Mouse (Mus musculus): ENCODE results near the gene Csnk1g2. TPM values are rescaled to one million over a fixed set of nuclear protein-coding genes. Genes with fewer than 3 reads are reported as not detected.

The Csnk1g2 gene
- polyA plus RNA-seq (2012; rRNA removed) = 45.6 and 48.1 TPM in 2 replicates

DNA sequence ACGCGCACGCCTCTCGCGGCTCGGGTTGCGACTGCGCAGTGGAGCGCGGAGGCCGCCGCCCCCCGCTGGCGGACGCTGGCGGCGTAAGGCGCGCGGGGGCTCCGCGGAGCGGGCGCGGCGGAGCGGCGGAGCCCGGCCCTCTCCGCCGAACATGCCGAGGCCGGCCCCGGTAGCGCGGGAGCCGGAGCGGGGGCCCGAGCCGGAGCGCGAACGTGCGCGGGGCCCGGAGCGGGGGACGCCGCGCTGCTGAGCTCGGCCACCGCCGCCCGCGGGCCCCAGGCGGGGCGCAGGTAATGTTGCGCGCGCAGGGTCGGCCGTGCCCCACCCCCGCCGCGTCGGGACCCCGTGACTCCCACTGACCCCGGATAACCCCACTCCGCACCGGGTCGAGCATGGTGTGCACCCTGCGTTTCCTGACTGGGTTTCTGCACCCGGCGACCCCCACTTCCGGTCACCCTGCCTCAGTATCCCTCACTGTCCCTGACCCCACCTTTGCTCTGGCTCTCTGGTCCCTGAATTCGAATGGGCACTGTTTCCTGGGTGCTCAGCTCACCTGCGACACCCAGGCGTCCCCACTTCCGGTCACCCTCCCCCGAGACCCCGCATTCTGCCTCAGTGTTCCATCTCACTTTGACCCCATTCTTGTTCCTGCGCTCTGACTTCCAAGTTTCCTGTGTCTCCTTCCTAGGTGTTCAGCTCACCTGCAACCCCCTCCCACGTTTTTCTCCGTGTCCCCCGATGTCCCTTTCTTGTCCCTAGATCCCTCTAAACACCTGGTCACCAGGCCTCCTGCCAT lies at the start of gene Csnk1g2:
TSS of gene Csnk1g2 (plus strand) at position 178 of the 796 bp plus-strand sequence.

GRCm38 (mm10) chr10:80577195-80578130 lies 45.2 kb upstream of the Csnk1g2 start, which contains the start of gene Klf16:
Klf16 (minus strand) TSS chr10:80577321.

GRCm38 (mm10) chr10:80589879-80590854 lies 32.5 kb upstream of the Csnk1g2 start, which contains the start of gene Abhd17a:
Abhd17a (minus strand) TSS chr10:80590341.

GRCm38 (mm10) chr10:80602698-80603325 lies 19.8 kb upstream of the Csnk1g2 start, which contains the start of the genes Scamp4 and Adat3:
Scamp4 (plus strand) TSS chr10:80602872.
Adat3 (plus strand) TSS chr10:80602880.

GRCm38 (mm10) chr10:80605721-80606120 lies 16.9 kb upstream of the Csnk1g2 start, which contains the start of gene Gm49322:
Gm49322 (plus strand) TSS chr10:80606021.

DNA sequence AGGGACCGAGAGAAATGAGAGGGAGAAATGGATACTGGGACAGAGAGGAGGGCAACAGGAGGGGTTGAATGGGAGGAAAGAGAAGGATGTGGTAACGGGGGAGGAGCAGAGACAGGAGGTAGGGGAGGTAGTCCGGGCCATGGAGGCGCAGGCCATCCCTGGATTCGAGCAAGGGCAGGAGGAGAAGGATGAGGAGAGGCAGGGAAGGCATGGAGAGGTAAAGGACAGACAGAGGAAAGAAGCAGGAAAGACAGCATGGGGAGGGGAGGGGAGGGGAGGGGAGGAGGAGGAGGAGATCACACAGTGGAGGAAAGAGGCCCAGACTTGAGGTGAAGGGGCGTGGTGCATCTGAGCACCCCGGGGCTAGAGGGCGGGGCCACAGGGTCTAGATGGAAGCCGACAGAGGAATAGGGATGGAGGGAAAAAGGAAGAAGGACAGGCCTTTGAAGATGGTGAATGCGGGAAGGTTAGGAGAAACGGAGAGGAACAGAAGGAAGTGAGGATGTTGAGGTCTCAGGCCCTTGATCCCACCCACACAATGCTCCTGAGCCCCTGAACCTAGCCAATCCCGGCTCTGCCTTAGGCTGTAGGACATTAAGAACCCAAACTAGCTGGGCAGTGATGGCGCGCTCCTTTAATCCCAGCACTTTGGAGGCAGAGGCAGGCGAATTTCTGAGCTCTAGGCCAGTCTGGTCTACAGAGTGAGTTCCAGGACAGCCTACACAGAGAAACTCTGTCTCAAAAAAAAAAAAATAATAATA lies 34.4 kb downstream of the Csnk1g2 start, which contains the start of gene Btbd2:
TSS of gene Btbd2 (minus strand) at position 209 of the 761 bp plus-strand sequence.

GRCm38 (mm10) chr10:80677942-80678436 lies 55.4 kb downstream of the Csnk1g2 start, which contains the start of gene Mknk2:
Mknk2 (minus strand) TSS chr10:80678112.

Other genes with a start within 250 kb of the Csnk1g2 start
- 3.0 and 3.5 TPM in 2 replicates for gene Mex3d, start 235.2 kb upstream of the Csnk1g2 start, polyA plus RNA-seq (2012; rRNA removed)
- gene Mbd3, start 223.3 kb upstream of the Csnk1g2 start, polyA plus RNA-seq (2012; rRNA removed) = 77.4 and 79.2 TPM in 2 replicates
- 546 and 582 TPM in 2 replicates for gene Uqcr11, start 216.0 kb upstream of the Csnk1g2 start, polyA plus RNA-seq (2012; rRNA removed)
- 48.7 and 53.7 TPM in 2 replicates for gene Tcf3, start 189.2 kb upstream of the Csnk1g2 start, polyA plus RNA-seq (2012; rRNA removed)
- gene Onecut3, start 128.0 kb upstream of the Csnk1g2 start, polyA plus RNA-seq (2012; rRNA removed) = 0.02 TPM in 2 replicates
- gene Atp8b3, start 83.7 kb upstream of the Csnk1g2 start, polyA plus RNA-seq (2012; rRNA removed) = 0.01 and 0.02 TPM in 2 replicates
- 16.8 and 19.0 TPM in 2 replicates for gene Rexo1, start 61.3 kb upstream of the Csnk1g2 start, polyA plus RNA-seq (2012; rRNA removed)
- gene Klf16, start 45.5 kb upstream of the Csnk1g2 start, polyA plus RNA-seq (2012; rRNA removed) = 12.0 and 13.6 TPM in 2 replicates
- gene Abhd17a, start 32.5 kb upstream of the Csnk1g2 start, polyA plus RNA-seq (2012; rRNA removed) = 34.0 and 39.9 TPM in 2 replicates
- 16.7 and 22.6 TPM in 2 replicates for gene Scamp4, start 20.0 kb upstream of the Csnk1g2 start, polyA plus RNA-seq (2012; rRNA removed)
- gene Adat3, start 20.0 kb upstream of the Csnk1g2 start, polyA plus RNA-seq (2012; rRNA removed) = 4.5 and 5.6 TPM in 2 replicates
- gene Gm49322, start 16.8 kb upstream of the Csnk1g2 start, polyA plus RNA-seq (2012; rRNA removed) = 1.0 and 1.4 TPM in 2 replicates
- gene Btbd2, start 34.2 kb downstream of the Csnk1g2 start, polyA plus RNA-seq (2012; rRNA removed) = 7.5 and 8.3 TPM in 2 replicates
- 49.3 and 57.7 TPM in 2 replicates for gene Mknk2, start 55.3 kb downstream of the Csnk1g2 start, polyA plus RNA-seq (2012; rRNA removed)
- 11.6 and 12.9 TPM in 2 replicates for gene Mob3a, start 79.1 kb downstream of the Csnk1g2 start, polyA plus RNA-seq (2012; rRNA removed)
- 8.7 and 9.9 TPM in 2 replicates for gene Izumo4, start 79.3 kb downstream of the Csnk1g2 start, polyA plus RNA-seq (2012; rRNA removed)
- 22.8 and 25.7 TPM in 2 replicates for gene Ap3d1, start 119.4 kb downstream of the Csnk1g2 start, polyA plus RNA-seq (2012; rRNA removed)
- 6.3 and 11.7 TPM in 2 replicates for gene Dot1l, start 132.4 kb downstream of the Csnk1g2 start, polyA plus RNA-seq (2012; rRNA removed)
- gene Sf3a2, start 175.4 kb downstream of the Csnk1g2 start, polyA plus RNA-seq (2012; rRNA removed) = 36.9 and 42.4 TPM in 2 replicates
- gene Plekhj1, start 175.8 kb downstream of the Csnk1g2 start, polyA plus RNA-seq (2012; rRNA removed) = 44.3 and 48.4 TPM in 2 replicates
- 0.31 and 0.32 TPM in 2 replicates for gene Amh, start 182.4 kb downstream of the Csnk1g2 start, polyA plus RNA-seq (2012; rRNA removed)
- gene Jsrp1, start 190.7 kb downstream of the Csnk1g2 start, polyA plus RNA-seq (2012; rRNA removed) = 0.03 and 0.50 TPM in 2 replicates
- gene Oaz1, start 203.8 kb downstream of the Csnk1g2 start, polyA plus RNA-seq (2012; rRNA removed) = 574 and 704 TPM in 2 replicates
- gene Lingo3, start 221.2 kb downstream of the Csnk1g2 start, polyA plus RNA-seq (2012; rRNA removed) = not detected in 2 replicates
- gene Lsm7, start 232.4 kb downstream of the Csnk1g2 start, polyA plus RNA-seq (2012; rRNA removed) = 222 and 233 TPM in 2 replicates
- gene Sppl2b, start 232.4 kb downstream of the Csnk1g2 start, polyA plus RNA-seq (2012; rRNA removed) = 58.7 and 66.2 TPM in 2 replicates
- gene Tmprss9, start 249.0 kb downstream of the Csnk1g2 start, polyA plus RNA-seq (2012; rRNA removed) = 0.02 and 0.05 TPM in 2 replicates